Mouse (Mus musculus): ENCODE measurements around the gene Dlg2. TPM values are rescaled to one million over a fixed set of nuclear protein-coding genes. Genes with fewer than 3 reads are reported as not detected.

Dlg2 gene
- total RNA-seq, 2 experiments from 2014 or later, result 1.9 to 3.1 TPM

GRCm38 (mm10) chr7:92400551-92400950 is 1924.1 kb downstream of the Dlg2 start:
- DNase-seq, result no peak
- intact Hi-C loops (cut with DNase I), result no loop called here

GRCm38 (mm10) chr7:92401001-92401688 is 1924.7 kb downstream of the Dlg2 start:
- DNase-seq, result no peak
- intact Hi-C loops (cut with DNase I), result no loop called here

GRCm38 (mm10) chr7:92408479-92408878 is 1932.0 kb downstream of the Dlg2 start:
- DNase-seq, result no peak

GRCm38 (mm10) chr7:92420474-92420873 is 1944.0 kb downstream of the Dlg2 start:
- intact Hi-C loops (cut with DNase I), result no loop called here
- DNase-seq, result no peak

More at GRCm38 (mm10) chr7:92408479-92408878, 1932.0 kb downstream of the Dlg2 start:
- intact Hi-C loops (cut with DNase I), result no loop called here

GRCm38 (mm10) chr7:92423017-92423416 is 1946.5 kb downstream of the Dlg2 start:
- intact Hi-C loops (cut with DNase I), result no loop called here
- DNase-seq, result no peak

- DNase-seq, result no peak
- intact Hi-C loops (cut with DNase I), result no loop called here
These were observed 1948.2 kb downstream of the Dlg2 start for GRCm38 (mm10) chr7:92424703-92425102.

GRCm38 (mm10) chr7:92427280-92427679 is 1950.8 kb downstream of the Dlg2 start:
- intact Hi-C loops (cut with DNase I), result no loop called here
- DNase-seq, result no peak

- intact Hi-C loops (cut with DNase I), result no loop called here
- no peak for DNase-seq
These were observed 1952.2 kb downstream of the Dlg2 start for GRCm38 (mm10) chr7:92428629-92429028.

GRCm38 (mm10) chr7:92430254-92430653 is 1953.8 kb downstream of the Dlg2 start:
- intact Hi-C loops (cut with DNase I), result no loop called here
- DNase-seq, result no peak

GRCm38 (mm10) chr7:92437168-92437567 is 1960.7 kb downstream of the Dlg2 start:
- intact Hi-C loops (cut with DNase I), result no loop called here
- no peak for DNase-seq

GRCm38 (mm10) chr7:92439503-92440487 is 1963.3 kb downstream of the Dlg2 start:
- intact Hi-C loops (cut with DNase I), result no loop called here
- no peak for DNase-seq

GRCm38 (mm10) chr7:92441611-92442010 is 1965.1 kb downstream of the Dlg2 start:
- no peak for DNase-seq

GRCm38 (mm10) chr7:92442082-92442481 is 1965.6 kb downstream of the Dlg2 start:
- DNase-seq, result no peak
- intact Hi-C loops (cut with DNase I), result no loop called here

More at GRCm38 (mm10) chr7:92441611-92442010, 1965.1 kb downstream of the Dlg2 start:
- intact Hi-C loops (cut with DNase I), result no loop called here

- DNase-seq, result no peak
- intact Hi-C loops (cut with DNase I), result no loop called here
These were observed 1971.5 kb downstream of the Dlg2 start for GRCm38 (mm10) chr7:92447938-92448337.

- intact Hi-C loops (cut with DNase I), result no loop called here
- no peak for DNase-seq
These were observed 1972.5 kb downstream of the Dlg2 start for GRCm38 (mm10) chr7:92448782-92449575.

- intact Hi-C loops (cut with DNase I), result no loop called here
- no peak for DNase-seq
These were observed 1977.7 kb downstream of the Dlg2 start for GRCm38 (mm10) chr7:92454176-92454575.

GRCm38 (mm10) chr7:92455927-92456326 is 1979.5 kb downstream of the Dlg2 start:
- intact Hi-C loops (cut with DNase I), result no loop called here

GRCm38 (mm10) chr7:92457791-92458190 is 1981.3 kb downstream of the Dlg2 start:
- intact Hi-C loops (cut with DNase I), result no loop called here

More at GRCm38 (mm10) chr7:92455927-92456326, 1979.5 kb downstream of the Dlg2 start:
- no peak for DNase-seq

GRCm38 (mm10) chr7:92458308-92458707 is 1981.8 kb downstream of the Dlg2 start:
- DNase-seq, result no peak
- intact Hi-C loops (cut with DNase I), result no loop called here

More at GRCm38 (mm10) chr7:92457791-92458190, 1981.3 kb downstream of the Dlg2 start:
- peak; percentile 26 to 29 for DNase-seq

- intact Hi-C loops (cut with DNase I), result no loop called here
- DNase-seq, result no peak
These were observed 1984.1 kb downstream of the Dlg2 start for GRCm38 (mm10) chr7:92460578-92460977.

- no peak for DNase-seq
- intact Hi-C loops (cut with DNase I), result no loop called here
These were observed 1984.8 kb downstream of the Dlg2 start for GRCm38 (mm10) chr7:92461256-92461655.
